Mouse (Mus musculus) adrenal gland, adult 18-20 months (tissue): ENCODE measurements around the gene Ubox5. TPM values are rescaled to one million over a fixed set of nuclear protein-coding genes. Genes with fewer than 3 reads are reported as not detected.

ENCODE experiments used
- DNase-seq, 2 experiments: peaks; one replicate each; pipeline ENCODE4 v3.0.0; 2021 to 2022; ENCODE audit warnings: low spot score in 2 of 2
- total RNA-seq, 2 experiments: library from RNA; stranded (reverse); gene quantifications; 1 replicate in 1 of 2; 2 replicates in 1 of 2; pipeline ENCODE4 v1.2.3; 2021

The Ubox5 gene
- total RNA-seq, 2 experiments from 2014 or later: 5.9 to 6.9 TPM

DNA sequence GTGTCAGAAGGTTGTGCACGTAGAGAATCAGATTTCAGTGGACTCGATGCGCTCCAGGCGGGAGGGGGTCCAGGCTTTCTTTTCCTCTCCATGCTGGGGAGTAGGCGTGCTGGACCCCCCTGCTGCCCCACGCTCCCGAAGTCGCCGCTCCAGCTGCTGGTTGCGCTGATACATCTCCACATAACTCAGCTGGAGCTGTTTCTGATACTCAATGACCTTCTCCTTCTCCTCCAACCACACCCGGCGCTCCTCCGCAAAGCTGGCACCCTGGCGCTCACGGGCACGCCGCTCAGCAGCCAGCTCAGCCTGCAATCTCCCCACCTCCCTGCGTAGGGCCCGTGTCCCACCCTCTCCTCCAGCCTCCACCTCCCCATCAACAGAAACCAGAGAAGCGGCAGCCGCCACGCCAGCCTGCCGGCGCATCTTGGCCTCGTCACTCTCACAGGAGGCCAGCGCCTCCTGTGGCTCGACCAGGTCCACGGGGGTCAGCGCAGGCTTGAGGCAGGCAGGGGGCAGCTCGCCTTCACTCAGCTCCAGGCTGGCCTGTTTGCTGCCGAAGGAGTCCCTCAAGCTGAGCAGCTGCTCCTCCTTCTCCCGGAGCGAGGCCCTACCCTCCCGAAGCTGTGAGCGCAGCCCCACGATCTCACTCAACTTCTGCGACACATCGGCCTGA is 5.0 kb upstream of the Ubox5 start:
- DNase-seq: no peak

- no peak for DNase-seq
These were observed 4.3 kb upstream of the Ubox5 start for GRCm38 (mm10) chr2:130634006-130634738.

- no peak for DNase-seq
These were observed 3.2 kb upstream of the Ubox5 start for GRCm38 (mm10) chr2:130632887-130633675.

DNA sequence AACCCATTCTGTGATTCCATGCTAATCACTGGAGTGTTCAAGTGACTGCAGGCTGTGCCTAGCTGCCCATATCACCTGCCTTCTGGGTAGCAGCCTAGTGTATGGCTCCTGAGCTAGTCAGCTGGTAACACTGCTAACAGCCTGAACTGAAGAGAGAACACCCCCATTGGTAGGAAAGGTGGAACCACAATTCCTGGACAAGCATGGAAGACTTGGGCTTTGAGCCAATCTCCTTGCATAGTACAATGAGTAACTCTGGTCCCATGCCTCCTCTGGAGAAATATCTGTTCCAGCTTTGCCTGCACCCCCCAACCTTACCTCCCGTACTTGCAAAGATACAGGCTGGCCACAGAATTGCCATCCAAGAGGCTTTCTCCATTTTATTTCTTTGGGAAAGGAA is 2.6 kb upstream of the Ubox5 start:
- no peak for DNase-seq

DNA sequence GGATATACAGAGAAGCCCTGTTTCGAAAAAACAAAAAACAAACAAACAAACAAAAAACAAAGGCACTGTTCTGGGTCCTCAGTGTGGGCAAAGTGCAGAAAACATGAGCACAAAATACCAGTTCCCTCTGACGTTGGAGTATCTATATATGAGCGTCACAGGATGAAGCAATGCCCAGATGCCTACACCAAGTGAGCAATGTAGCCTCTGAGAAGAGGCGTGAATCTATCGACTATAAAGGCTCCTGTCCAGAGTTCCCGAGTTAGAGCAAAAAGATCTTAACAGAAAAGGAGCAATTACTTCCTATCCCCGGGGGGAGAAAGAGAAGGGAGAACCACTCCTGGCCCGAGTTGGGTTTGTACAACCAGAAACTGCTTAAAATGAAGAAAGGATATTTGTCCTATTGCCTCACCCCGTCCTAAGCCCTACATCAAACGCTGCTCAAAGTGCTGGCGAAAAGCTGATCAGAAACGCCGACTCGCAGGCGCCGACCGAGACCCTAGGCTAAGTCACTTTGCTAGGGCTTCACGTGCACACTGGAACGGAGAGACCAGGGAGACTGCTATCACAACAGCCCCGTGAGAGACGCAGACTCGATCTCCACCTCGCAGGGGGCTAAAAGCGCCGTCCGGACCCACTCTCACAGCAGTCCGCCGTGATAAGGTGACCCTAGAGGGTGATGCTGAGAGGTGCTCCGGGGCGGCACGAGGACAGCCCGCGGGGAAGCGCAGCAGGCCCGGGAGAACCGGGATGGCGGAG is 579 bp downstream of the Ubox5 start:
- DNase-seq: no peak

GRCm38 (mm10) chr2:130628424-130628823 is 1.4 kb downstream of the Ubox5 start:
- no peak for DNase-seq

DNA sequence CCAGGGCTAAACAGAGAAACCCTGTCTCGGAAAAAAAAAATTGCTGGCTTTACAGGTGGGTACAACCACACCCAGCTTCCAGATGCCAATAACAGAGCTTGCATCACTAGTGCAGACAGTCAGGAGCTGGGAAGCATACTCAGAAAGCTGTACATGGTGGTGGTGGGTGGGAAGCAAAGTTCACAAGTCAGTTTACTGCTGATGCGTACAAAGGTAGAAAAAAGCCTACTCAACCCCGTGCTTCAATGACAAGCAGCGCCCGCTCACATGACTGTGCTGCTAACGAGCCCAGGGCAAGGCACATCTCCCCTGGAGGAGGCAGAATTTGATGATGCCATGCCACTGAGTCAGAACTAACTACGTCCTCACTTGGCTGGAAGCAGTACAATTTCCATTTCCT is 10.9 kb downstream of the Ubox5 start:
- DNase-seq: no peak

- DNase-seq: no peak
These were observed 16.7 kb downstream of the Ubox5 start for GRCm38 (mm10) chr2:130613091-130613490.

GRCm38 (mm10) chr2:130602195-130602594 is 27.6 kb downstream of the Ubox5 start:
- no peak for DNase-seq

GRCm38 (mm10) chr2:130598399-130598798 is 31.4 kb downstream of the Ubox5 start:
- no peak for DNase-seq

- no peak for DNase-seq
These were observed 32.2 kb downstream of the Ubox5 start for GRCm38 (mm10) chr2:130597601-130598010.

- DNase-seq: no peak
These were observed 34.2 kb downstream of the Ubox5 start for GRCm38 (mm10) chr2:130595596-130595995.

- DNase-seq: no peak
These were observed 38.8 kb downstream of the Ubox5 start for GRCm38 (mm10) chr2:130591016-130591415.

DNA sequence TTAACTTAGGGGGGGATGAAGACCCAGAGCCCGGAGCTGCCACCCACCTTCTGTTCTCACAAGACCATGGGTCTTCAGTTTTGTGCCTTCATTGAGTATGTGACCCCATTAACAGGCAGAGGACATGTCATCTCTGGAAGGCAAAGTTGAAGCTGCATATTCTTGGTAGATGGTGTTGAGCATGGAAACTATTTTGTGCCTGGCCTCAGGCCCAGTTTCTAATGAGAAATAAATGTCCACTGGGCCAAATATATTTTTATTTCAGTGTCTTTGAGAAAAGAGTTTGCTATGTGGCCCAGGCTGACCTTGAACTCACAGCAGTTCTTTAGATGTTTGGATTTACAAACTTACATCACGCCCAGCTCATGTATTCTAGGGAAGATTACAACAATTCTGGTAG is 40.1 kb downstream of the Ubox5 start:
- DNase-seq: no peak

DNA sequence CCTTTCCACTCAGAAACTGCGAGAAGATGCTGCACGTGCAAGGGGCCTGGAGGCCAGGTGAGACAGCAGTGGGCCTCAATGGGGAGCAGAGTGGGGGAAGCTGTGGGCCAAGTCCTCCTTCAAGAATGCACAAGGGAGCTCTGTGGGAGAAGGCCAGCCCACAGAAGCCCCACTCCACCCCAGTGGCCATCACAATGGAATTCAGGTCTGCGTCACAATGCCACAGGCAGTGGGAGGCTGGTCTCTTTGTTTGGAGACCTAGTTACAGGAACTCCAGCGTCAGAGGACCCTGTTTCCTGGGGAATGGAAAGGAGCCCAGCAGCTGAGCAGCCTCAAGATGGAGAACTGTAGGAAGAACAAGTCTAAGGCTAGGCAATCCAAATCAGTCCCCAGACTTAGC is 40.7 kb downstream of the Ubox5 start:
- DNase-seq: no peak

GRCm38 (mm10) chr2:130588373-130588772 is 41.5 kb downstream of the Ubox5 start:
- DNase-seq: no peak

- DNase-seq: no peak
These were observed 43.8 kb downstream of the Ubox5 start for GRCm38 (mm10) chr2:130586016-130586415.

GRCm38 (mm10) chr2:130583902-130584560 is 45.8 kb downstream of the Ubox5 start:
- DNase-seq: no peak

DNA sequence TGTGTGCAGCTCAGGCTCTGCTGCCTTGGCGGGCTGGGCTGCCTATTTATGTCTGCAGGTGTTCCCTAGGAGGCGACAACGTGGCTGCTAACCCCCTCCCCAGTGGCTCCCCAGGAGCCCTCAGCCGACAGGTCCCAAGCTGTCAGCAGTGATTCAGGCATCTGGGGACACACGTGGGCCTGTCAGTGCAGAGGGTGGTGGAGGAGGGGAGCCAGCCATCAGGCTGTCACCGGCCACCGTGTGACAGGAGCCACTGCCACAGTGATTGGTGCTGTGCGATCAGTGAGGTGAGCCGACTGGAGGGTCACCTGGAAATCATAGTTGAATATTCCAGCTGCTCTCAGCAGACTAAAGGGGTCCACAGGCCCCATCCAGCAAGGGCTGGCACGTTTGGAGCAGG is 47.3 kb downstream of the Ubox5 start, which contains the start of gene Avp:
TSS of gene Avp (minus strand) at position 3 of the 400 bp plus-strand sequence.
- DNase-seq: no peak

- no peak for DNase-seq
These were observed 48.6 kb downstream of the Ubox5 start for GRCm38 (mm10) chr2:130581201-130581600.

- no peak for DNase-seq
These were observed 50.0 kb downstream of the Ubox5 start for GRCm38 (mm10) chr2:130579791-130580190.
